Mouse (Mus musculus) liver (tissue): ENCODE measurements around the gene Trpc1.

Experiments
- DNase-seq: peaks from one replicate; pipeline ENCODE4 v3.0.0-alpha.2; 2020; ENCODE audit warnings: mixed read lengths

The Trpc1 gene

DNA sequence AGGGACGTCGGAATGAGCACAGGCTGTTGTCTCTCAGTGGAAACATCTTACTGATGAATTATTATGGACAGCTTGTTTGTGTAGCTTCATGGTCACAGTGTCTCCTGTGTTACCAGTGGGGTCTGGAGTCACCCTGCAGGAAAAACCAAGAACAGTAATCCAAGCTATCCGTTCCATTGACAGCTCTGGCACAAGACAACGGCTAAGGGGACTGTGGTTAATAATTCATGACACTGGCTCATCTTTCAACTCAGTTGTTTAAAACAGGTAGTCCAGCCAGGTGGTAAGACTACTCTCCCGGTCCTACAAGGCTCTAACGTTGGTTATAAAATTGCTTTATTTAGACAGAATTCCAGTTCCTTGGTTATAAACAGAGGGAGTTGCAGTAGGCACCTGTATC, 53.6 kb downstream of the Trpc1 start:
- no peak for DNase-seq

DNA sequence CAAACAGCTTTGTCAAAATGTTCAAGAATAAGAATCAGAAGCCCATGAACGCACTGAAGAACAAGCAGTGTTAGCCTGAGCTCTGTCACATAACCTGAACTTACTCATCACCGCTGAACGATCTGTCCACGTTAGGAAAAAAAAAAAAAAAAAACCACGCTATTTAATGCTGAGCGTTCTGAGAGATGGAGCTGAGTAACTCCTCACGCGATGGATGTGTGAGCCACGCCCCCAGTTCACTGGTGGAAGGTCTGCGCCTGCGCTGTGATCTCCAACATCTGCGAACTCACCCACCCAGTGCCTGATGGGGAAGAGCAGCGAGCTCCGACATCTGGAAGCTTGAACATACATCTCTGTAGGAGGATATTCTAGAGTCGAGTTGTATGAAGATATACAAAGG, 55.2 kb downstream of the Trpc1 start:
- no peak for DNase-seq

DNA sequence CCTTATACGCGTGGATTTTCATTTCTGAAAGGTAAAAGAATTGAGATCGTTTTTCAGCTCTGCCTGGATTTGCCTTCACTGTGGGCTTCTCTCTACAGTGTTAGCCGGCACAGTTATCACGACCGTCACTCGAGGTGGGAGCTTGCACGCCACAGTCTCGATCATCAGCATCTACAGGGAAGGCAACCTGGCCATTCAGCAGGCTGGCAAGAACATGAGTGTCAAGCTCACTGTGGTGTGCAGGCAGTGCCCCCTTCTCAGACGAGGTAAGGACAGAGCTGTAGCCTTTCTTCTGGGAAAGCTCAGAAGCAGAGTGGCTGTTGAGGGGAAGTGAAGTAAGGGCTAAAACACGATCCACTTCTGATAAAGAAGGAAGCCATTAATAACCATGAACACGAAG, 55.6 kb downstream of the Trpc1 start:
- no peak for DNase-seq

DNA sequence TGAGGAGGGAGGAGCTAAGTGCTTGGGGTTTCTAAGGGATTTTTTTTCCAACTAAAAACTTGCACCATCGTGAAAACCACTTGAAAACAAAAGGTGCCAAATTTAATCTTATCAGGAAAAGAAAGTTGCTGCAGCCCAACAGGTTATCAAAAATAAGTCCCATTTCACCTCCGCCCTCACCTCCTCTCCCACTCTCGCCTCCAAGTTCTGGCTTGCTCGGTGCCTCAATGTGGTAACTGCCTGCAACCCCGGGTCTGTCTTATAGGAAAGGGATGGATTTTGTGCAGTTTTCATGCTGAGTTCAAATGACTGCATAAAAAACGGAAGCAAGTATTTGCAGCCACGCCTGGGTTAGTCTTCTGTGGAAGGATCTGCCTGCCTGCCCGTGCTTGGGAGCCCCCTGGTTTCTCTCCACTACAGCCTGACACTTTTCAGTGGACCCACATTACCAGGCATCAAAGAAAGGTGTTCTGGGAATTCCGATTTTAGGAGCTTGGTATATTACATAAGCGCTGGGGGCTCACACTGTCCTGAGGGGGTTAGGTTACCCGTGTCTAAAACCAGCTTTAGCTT, 56.6 kb downstream of the Trpc1 start:
- no peak for DNase-seq

DNA sequence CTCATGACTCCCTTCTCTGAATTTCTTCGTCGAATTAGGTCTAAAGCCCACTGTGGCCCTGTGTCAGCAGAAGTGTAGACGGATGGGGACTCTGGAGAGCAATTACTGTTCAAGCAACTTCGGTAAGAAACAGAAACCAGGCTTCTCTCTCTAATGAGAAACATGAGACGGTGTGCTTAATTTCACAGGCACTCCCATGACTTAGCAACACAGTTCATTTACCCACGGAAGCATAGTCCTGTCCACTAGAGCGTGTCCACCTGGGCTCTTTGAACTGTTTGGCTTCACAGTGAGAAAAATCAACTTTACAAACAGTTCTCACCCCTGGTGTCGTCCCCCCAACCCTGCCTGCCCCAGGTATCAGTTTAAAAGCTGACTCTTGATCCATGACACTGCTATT, 57.4 kb downstream of the Trpc1 start:
- no peak for DNase-seq

DNA sequence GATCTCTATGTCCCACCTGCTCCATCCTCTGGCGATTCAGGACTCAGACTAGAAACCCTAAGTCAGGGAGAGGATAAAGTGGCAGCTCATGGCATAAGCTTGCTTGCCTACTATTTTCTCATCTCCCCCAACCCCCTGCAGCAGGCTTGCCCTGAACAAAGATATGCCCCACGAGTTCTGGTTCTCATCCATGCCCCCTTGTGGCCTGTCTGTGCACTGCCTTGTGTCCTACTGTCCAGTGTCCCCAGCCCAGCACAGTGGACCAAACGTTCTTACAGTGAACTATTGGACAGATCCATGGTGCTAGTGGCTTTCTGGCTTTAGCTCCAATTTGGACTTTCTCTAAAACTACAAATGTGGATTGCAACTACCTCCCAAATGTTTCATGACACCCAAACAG, 62.1 kb downstream of the Trpc1 start:
- DNase-seq, result peak; percentile 22

DNA sequence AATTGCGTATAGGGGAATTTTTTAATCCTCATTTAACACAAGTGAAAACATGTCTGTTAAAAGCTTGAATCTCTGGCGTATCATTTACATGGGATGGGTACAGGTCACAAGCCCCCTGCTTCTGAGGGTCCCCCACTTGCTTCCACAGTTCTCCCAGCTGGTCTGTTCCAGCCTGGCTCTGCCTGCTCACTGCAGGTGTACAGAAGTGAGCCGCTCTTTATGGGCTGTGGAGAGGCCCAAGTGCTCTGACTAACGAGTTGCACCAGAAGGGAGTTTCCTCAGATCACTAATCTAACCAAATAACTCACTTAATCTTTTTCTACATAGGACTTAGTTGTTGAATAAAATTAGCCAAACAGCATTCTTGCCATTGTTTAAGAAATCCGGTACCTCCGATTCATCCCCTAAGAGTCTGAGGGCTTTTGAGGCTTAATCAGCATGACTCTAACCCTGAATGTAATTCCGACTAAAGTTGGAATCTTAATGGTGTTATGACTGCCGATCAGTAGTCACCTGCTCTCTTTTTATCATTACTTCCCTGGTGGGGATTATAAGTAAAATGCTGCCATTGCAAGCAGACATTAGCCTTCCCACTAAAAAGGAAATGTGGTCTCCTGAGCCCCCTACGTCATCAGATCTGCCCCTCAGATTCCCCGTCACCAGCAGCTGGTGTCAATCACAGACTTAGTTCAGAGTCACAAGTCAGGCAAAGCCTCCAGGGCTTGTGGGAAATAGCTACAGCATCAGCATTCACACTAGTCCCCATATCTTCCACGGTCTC, 64.3 kb downstream of the Trpc1 start:
- DNase-seq, result no peak

DNA sequence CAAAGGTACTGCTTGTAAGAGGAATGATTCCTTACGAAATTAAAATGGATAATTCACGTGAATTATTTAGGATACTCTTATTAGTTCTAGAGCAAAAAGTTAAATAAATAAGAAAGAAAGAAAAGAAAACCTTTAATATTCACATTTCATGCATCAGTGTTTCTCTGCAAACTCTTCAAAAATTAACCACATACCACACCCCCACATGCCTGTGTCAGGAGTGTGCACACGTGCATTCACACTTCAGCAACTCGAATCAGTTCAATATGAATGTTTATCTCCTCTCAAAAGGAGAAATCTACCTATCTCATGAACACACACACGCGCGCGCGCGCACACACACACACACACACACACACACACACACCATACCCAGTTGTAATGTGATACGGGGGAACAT, 69.5 kb downstream of the Trpc1 start:
- no peak for DNase-seq

DNA sequence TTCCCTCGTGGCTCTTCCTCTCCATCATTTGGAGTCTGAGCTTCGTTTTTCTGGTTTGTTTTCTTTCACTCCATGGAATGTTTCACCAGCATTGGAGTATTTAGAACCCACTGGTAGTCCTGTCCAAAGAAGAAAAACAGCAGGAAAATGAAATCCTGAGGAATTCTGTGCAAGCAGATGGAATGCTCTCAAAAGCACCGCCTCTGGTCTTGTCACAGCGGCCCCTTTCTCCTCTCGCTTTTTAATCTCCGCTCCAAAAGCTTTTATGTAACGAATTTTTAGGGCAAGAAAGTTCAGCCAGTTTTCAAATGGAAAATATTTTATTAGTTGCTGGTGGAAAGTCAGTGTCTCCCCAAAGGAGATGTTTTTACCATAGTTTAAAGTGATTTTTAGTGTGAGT, 70.2 kb downstream of the Trpc1 start:
- no peak for DNase-seq

DNA sequence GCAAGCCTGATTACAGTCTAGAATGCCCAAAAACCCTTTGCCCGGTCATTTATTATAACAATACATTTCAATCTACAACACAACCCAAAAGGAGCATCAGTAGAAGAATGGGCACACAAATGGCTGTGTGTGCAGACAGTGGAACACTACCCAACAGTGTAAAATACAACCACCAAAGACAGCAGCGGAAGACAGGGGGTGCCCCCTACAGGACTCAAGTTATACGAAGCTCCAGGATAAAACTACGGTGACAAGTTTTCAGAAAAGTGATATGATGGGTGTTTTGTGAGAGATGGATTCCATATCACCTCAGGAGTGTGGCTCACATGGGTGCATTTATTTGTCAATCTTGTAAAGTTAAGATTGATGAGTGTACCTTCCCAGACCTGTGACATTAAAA, 74.2 kb downstream of the Trpc1 start:
- no peak for DNase-seq

DNA sequence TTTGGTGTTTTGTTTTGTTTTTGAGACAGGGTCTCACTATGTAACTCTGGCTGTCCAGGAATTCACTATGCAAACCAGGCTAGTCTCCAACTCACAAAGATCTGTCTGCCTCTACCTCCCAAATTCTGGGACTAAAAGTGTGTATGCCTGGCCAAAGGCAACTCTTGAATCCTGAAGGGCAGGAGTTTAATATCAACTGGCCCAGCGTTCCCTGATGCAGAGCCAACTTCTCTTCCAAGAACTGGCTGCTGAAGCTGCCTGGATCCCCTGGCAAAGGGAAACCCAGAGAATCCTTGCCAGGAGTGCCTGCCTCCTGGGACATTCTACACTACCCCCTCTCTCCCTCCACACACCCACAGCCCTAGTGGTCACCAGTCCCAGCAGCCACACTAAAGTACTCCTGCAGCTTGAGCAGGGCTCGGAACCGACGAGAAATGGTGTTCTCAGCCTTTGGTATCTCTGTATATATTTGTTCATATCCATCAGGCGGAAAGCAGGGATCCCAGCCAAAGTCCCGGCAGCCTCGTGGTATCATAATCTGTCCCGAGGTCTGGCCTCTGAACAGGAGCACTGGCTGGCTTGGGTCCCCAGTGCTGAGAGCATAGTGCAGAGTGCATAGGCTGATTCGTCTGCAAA, 75.0 kb downstream of the Trpc1 start:
- DNase-seq, result no peak

DNA sequence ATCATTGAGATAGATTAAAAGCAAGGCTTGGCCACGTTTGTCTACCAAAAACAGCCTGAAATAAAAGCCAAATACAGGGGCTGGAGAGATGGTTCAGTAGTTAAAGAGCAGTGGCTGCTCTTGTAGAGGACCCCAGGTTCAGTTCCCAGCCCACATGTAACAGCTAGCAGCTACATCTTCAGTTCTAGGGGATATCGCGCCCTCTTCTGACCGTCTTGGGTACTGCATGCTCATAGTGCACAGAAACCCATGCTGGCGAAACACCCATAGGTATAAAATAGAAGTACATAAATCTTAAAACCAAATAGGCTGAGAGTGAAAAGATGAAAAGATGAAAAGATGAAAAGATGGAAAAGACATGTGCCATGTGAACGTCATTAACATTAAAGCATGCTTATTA, 77.4 kb downstream of the Trpc1 start:
- DNase-seq, result no peak

DNA sequence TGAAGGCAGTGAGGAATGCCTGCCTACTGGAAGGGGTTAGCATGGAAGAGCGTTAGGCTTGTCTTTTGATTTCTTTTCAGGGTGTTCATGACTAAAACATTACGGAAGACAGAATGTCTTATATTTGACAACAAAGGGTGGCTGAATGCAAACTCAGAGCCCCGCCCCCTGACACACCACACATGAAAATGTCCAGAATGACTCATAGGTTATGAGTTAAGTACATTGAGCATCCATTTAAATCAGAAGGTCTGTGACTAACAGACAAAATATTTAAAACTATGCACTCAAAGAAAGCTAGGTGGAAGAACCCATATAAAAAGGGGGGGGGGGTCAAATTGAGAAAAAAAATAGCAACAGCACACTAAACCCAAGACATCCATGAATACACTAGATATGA, 77.8 kb downstream of the Trpc1 start:
- no peak for DNase-seq

DNA sequence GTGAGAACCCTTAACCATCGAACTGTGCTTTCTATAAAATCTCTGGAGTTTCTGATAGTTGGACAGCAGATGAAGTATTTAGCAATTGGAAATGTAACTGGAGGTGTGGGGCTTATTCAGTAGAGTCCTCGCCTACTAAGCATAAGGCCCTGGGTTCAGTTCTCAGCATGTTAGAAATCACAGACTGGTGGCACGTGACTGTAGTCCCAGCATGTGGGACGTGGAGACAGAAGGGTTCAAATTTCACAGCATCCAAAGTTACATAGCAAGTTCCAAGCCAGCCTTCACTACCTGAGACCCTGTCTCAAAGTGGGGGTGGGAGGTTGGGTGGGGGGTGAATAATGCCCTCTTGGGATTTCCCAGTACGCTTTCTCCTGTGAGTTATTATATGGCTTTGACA, 81.9 kb downstream of the Trpc1 start:
- DNase-seq, result no peak

DNA sequence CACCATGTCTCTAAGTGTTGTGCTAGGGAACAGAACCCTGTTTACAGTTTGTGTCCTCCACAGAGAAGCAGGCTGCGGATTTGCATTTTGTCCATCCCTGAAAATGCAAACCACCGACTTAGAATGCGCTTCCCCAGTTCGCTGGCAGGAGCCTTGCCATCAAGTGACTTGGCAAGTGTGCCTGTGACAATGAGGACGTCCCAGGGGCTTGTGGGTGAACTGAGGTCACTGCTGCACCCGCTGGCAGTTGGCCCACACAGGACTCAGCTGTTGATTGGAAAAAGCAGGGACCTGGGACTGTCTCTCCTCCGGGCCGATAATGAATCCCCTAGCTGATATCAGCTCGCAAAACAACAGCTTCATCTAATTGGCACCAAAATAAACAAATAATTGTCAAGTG, 82.3 kb downstream of the Trpc1 start:
- DNase-seq, result no peak

DNA sequence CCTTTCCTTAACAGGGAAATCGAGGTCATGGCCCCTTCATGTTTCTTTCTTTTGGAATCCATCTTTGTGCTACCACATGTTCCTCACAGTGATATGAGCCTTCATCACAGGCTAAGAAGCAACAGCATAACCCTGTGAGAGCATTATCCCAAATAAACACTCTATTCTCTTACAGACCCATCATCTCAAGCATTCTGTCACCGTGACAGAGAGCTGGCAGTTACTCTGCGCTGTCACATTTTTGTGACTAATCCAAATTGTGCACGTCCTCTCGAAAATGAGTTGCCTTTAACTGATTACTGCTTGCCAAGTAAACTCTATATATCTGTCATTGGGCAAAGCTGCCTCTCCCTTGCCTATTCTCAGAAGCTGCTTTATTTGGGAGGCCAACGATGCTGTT, 84.3 kb downstream of the Trpc1 start:
- DNase-seq, result no peak

DNA sequence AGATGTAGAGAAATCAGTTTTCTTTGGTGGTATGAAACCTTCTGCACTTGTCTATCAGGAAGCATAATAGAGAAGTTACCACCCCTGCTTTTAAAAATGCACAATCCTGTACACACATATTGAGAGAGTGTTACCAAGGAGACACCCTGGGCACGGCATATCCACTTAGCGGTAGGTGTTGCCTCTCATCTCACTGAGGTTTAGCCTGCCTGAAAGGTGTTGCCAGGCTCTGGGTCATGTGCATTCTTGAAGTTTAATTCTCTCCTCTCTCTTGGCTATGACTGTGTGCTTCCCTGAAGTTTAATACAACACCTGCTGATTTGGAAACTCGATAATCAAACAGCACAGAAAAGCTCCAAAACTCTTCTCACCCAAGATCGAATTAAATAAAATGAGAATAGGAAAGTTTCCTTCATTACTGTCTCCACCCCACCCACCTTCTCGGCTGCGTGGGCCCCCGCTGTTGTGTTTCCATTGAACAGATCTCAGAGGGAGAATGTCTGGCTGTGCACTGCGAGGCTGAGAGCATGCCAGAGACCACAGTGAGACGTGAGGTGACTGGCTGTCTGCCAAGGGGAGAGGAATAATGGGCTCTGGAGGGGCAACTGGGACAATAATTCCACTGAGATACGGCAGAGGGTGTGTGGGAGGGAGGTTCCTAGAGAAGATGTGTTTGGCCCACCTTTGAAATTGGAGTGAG, 85.7 kb downstream of the Trpc1 start:
- DNase-seq, result no peak

DNA sequence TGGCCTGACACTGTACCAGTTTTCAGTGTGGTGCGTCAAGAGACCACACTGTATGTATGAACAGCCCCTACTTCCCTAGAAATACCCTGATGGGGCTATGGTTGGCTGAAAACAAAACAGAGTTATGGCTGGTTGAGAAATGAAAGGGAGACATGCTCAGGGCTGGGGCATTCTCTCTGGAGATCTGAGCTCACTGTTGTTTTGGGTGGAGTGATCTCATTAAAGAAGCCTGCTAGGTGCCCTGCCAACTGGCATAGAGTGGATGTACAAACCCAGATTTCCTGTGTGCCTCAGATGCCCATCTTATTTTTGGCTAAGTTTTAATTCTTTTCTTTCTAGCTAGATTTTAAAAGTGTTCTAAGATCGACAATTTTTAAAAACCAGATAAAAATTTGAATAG, 92.2 kb downstream of the Trpc1 start:
- DNase-seq, result no peak
